Mouse (Mus musculus) heart, adult 11 months (tissue): Measurements from ENCODE around the gene Olfr508.
"Not testable (repeated sequence)": the region's sequence is repeated elsewhere in the genome, so short reads cannot be mapped to it uniquely, and the experiment has no call there.

Experiments
- DNase-seq: peaks from one replicate; pipeline ENCODE4 v3.0.0; 2022

Olfr508 gene

DNA sequence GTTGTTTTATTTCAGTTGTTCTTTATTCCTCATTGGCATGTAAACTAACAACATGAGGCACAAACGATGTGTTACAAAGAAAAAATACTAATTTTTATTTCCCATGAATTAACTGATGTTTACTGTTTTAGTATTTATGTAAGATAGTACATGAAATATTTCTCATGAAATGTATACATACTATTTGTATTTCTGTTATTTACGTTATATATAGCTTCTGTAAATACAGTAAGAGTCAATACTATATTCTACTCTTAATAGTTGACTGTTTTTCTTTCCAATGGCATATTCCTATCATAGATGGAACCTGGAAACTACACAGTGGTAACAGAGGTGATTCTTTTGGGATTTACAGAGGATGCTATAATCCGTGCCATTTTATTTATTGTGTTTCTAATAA lies at the start of gene Olfr508:
Olfr508 (plus strand) TSS at position 301 of the 400 bp plus-strand sequence.
- no peak for DNase-seq

DNA sequence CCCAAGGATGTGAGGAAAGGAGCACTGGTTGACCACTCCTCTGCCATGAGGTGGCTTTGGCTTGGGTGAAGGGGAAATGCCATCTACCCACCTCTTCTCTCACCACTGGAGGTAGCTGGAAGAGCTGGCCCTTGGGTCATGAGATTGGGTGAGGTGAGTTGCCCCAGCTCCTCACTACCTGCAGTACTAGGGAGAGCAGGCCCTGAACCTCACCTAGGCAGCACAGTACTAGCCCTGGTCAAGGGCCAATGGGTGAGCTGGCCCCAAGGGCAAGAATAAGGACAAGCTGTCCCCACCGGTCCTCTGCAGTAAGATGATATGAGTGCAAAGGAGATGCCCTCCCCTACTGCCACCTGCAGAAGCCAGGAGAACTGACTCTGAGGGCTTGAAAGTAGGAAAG lies 40.0 kb upstream of the Olfr508 start:
- no peak for DNase-seq

DNA sequence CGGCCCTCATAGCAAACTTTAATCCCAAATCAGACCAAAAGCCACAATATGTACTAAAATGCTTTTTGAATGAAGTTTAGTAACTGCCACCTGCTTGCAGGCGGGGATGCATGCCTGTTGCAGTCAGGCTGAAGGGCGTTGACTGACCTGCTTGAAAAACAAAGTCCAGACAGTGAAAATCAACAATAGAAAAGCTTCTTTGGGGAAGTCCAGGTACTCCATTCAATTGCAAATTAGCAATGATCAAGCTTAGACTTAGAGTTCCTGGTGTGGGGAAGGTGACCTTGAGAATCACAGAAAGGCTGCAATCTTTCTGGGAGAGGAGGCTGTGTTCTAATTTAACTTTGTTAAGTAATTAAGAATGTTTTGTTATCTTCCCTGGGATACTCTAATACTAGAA lies 27.9 kb upstream of the Olfr508 start:
- DNase-seq: not testable (repeated sequence)

DNA sequence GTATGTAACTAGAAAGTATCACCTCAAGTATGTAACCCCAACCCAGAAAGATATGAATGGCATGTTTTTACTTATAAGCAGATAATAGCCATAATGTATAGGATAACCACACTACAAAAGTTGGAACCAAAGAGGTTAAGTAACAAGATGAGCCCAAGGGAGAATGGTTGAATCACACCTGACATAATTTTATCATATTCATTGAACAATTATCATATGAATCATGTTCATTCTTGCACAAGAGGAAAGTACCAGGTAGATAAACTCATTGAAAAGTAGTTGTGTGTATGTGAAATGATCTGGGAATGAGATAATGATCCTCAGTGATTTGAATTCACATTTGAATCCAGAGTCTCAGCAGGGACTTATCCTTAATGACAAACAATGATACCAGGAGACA lies 19.3 kb upstream of the Olfr508 start, which contains the start of gene Olfr506:
Olfr506 (plus strand) TSS at position 301 of the 400 bp plus-strand sequence.
- DNase-seq: no peak

DNA sequence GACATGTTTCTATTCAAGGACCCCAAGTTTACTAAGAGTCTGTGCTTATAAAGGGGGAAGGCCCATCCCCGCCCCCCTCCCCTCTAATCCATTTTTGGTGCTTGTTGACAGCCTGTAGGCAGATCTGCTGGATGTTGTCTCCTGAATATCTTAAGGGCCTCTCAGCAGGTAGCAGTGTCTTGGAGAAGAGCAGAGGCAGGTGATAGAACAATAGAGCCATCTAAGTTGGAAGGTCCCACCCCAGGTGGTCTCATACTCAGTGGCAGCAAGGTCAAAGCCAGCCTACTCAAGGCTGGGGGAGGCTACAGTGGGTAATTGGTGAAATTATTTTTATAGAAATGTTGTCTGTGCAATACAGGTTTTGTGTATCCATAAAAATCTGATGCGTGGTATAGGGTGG lies 15.7 kb upstream of the Olfr508 start:
- no peak for DNase-seq

DNA sequence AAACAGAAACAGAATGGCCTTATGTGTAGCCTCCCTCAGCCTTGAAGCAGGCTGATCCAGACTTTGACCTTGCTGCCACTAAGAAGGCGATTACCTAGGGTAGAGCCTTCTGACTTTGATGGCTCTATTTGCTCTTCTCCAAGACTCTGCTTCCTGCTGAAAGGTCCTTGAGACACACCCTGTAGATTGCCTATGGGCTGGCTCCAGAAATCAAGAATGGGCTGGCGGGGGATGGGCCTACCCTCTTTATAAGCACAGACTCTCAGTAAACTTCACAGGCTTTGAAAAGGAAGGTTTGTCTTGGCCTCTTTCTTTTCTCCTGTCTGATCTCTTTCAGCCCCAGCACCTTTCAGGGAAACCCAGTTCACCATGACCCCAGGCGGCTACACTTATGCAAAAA lies 13.0 kb upstream of the Olfr508 start:
- not testable (repeated sequence) for DNase-seq

DNA sequence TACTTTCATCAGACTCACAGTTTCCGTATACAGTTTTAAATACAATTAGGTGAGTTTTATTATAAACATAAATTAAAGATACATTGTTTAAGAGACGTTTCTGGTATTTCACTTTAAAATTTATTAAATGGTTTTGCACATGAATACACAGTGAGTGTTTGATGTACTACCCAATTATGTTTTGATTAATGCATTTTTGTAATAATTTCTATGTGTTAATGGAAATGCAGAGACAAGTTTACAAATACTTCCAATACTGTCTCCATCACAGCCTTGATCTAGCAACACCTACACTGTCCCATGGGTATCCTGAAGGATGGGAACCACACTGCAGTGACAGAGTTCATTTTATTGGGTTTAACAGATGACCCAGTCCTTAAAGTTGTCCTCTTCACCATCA lies 8.3 kb upstream of the Olfr508 start, which contains the start of gene Olfr507:
Olfr507 (plus strand) TSS at position 301 of the 400 bp plus-strand sequence.
- no peak for DNase-seq

DNA sequence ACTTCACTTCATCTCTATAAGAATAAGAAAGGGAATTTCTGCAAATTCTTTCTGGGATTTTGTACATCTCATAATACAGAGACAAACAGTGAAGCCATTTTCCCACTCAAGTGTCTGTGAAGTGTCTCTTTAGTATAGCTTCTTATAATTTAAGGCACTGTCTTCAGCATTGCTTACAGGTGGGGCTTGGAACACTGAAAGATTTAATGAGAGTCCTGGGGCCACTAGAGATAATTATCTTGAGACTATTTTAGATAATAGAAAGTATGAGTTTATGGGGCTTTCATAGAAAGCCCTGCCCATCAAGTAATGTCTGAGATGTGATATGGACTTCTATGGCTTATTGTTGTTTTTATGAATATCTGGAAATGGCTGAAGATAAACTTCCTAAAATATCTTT lies 22.0 kb downstream of the Olfr508 start, which contains the start of gene Olfr509:
Olfr509 (minus strand) TSS at position 101 of the 400 bp plus-strand sequence.
- DNase-seq: no peak

DNA sequence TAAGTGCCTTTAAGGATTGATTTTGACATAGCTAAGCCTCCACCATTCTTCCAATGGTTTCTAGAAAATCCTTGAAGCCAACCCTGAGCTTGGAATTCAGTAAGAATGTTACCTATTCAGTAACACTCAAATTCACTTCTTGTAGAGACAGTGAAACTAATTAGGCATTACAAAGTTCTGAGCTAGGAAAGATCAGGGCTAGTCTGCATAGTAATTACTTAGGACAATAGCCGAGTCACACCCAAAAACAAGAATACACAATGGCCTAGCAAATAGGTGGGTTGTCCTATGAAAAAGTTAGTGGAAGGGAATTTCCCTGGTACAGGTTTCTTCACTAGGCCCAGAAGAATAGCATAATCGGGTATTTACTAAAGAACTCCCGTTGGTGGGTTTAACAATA lies 32.6 kb downstream of the Olfr508 start:
- no peak for DNase-seq

DNA sequence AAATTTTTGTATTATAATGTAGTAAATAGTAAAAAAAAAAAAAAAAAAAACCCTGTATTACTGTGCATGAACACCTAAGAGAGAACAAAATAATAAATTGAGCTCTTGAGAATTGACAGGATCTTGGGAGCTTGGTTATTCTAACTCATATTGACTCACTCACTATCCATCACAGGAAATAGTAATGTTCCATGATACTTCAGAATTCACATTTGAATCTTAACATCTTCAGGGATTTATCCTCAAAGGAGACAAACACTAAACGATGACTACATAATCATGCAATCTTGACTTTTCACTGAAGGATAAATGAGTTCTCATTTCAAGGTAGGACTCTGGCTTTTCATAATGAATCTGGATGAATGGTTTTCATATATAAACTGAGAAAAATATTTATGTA lies 36.3 kb downstream of the Olfr508 start, which contains the start of gene Olfr510:
Olfr510 (plus strand) TSS at position 301 of the 400 bp plus-strand sequence.
- DNase-seq: no peak

DNA sequence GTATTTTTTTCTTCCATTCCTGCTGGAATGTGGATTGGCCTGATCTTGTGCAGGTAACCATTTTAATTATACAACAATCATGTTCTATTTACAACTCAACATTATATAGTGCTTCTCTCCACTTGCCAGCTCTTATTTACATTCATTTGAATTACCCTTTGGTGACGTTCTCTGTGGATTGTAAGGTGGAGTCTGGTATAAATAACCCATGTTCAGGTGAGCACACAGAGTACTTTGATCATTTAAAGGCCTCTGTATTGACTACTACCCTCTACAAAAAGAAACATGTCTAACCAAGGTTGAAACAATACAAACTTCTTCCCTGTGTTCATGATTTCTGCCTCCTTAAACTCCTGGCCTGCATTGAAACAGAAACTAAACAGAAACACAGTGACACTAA lies 41.3 kb downstream of the Olfr508 start:
- DNase-seq: no peak

DNA sequence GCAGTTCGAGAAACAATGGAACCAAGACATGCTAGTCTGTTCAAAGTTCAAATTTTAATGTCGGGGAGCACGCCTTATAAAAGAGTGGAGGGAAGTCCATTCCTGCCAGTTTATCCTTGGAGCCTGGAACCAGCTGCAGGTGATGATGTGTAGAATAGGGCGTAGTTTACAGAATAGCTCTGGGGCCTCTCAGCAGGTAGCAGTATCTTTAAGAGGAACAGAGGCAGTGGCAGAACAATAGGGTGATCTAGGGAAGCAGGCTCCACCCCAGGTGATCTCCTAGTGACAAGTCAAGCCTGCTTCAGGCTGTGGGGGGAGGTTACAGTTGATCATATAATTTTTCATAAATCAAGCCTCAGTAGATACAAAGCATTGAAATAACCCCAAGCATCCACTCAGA lies 49.1 kb downstream of the Olfr508 start:
- no peak for DNase-seq
